Mouse (Mus musculus): ENCODE data around the gene Fam3b. TPM values are rescaled to one million over a fixed set of nuclear protein-coding genes. Genes with fewer than 3 reads are reported as not detected.
A peak's percentile ranks its signal among the peaks of the same experiment; 100 is the strongest.

Gene Fam3b
- total RNA-seq, 2 experiments from 2014 or later = not detected

DNA sequence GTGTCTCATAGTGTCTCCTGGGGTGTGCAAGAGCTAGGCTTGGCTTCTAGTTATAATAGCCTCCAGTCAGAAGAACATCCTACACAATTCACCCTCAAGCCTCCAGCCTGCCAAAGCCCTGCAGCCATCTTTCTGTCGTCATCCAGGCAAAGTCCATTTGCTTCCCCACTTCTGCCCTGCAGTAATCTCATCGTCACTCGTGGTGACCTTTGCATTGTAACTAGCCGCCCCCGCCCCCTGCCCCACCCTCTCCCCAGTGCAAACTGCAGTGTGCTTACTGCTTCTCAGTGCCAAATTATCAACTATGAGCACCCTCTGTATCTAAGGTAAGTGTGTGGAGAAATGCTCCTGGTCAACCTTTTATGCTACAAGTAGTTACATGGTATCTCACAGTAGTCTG, 16.9 kb downstream of the Fam3b start:
- intact Hi-C loops (cut with DNase I) = no loop called here
- DNase-seq (ENCODE audit: low spot score in 2 of 2) = no peak

DNA sequence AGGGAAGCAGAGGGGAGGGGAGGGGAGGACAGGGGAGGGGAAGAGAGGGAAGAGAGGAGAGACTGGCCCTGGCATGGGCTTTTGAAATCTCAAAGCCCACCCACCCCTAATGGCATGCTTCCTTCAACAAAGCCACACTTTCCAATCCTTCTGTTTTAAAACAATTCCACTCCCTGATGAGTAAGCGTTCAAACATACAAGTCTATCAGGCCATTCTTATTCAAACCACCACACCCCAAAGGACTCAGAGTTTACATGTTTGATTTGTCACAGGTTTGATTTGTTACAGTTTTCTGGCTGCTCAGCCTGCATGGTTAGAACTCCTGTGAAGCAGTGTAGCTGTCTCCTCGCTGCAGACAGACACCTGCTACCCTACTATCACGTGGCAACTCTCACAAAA, 18.6 kb downstream of the Fam3b start:
- no peak for DNase-seq (ENCODE audit: low spot score in 2 of 2)

DNA sequence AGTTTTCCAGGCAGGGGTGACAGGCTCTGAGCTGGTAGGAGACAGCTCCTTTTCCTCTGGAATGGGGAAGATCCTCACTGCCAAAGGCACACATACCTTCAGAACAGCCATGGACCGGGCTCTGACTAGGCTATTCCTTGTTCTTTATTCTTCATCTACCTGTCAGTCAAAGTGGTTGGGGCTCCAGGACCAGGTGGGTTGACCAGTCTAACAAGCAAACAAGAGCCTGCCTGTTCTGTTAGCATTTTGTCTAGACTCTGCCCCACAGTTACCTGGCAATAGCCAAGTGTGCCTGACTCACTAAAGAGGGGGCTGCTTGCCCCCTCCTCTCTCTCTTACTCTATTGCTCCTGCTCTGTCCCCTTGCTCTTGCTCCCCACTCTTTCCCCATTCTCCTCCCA, 22.2 kb downstream of the Fam3b start:
- no peak for DNase-seq (ENCODE audit: low spot score in 2 of 2)

More for the DNA sequence above, 18.6 kb downstream of the Fam3b start:
- intact Hi-C loops (cut with DNase I) = no loop called here

DNA sequence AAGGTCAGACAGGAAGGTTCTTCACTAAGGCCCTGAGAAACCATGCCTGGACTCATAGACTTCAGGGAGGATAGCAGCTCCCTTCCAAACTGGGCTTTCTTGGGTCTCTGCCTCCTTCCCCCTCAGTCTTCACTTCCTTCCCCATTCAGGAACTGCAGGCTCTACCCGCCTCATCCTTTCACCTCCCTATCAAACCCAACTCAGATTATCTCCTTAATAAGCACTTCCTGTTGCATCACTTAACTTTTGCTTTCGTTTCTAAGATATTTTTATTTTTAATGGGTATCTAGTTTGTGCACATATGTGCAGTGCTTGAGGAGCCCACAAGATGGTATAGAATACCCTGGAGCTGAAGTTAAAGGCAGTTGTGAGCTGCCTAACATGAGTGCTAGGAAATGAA, 36.0 kb downstream of the Fam3b start:
- DNase-seq (ENCODE audit: low spot score in 2 of 2) = no peak
- intact Hi-C loops (cut with DNase I) = no loop called here

More for the DNA sequence above, 22.2 kb downstream of the Fam3b start:
- intact Hi-C loops (cut with DNase I) = no loop called here

DNA sequence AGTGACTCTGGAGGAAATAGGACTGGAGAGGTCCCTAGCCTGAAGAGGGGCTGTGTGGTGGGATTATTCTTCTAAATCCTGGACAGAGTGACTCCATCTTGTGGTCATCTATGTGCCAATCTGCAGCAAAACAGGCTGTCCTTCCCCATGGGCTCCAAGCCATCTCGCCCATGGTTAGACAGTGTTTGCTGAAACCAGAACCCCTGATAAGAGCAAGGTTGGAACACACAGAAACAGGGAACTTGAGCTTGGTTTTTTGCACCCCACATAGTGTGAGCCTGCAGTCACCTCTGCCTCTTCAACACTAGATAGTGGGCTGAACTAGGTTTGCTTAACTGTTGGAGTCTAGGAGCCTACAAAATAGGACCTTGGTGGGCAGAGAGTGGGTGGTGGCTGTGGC, 38.1 kb downstream of the Fam3b start:
- intact Hi-C loops (cut with DNase I) = no loop called here
- no peak for DNase-seq (ENCODE audit: low spot score in 2 of 2)

DNA sequence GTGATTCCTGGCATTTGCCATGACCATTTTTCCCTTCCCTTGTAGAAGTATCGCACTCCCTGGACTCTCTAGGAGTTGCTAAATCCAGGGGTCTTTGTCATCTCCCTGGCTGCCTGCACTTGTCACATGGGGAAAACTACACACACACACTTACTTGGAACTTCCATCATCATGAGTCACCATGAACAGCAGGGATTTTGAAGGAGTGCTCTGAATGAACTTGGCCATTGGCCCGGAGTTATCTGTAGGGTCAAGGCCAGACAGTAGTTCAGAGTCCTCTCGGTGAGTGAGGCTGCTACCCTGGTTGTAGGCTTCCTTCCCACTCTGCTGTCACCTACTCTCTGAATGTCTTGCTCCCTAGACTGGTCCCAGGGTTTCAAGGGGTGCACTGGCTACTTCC, 39.0 kb downstream of the Fam3b start:
- no peak for DNase-seq (ENCODE audit: low spot score in 2 of 2)
- intact Hi-C loops (cut with DNase I) = no loop called here

DNA sequence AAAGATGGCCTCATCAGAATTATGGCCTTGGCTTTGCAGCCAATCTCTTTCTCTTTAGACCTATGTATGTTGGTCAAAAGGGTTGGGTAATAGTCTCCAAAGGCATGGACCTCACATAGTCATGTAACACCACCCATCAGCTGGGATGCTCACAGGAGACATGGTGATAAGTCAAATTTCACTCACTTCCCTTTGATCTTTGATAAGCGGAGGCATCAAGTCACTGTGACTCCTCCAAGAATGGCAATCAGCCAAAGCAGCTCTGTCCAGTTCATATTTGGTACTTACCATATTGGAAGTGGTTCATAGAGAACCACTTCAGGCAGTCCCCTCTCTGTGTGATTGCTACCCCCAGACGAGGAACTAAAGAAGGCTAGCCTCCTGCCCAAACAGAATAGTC, 39.9 kb downstream of the Fam3b start:
- DNase-seq (ENCODE audit: low spot score in 2 of 2) = no peak
- intact Hi-C loops (cut with DNase I) = no loop called here

DNA sequence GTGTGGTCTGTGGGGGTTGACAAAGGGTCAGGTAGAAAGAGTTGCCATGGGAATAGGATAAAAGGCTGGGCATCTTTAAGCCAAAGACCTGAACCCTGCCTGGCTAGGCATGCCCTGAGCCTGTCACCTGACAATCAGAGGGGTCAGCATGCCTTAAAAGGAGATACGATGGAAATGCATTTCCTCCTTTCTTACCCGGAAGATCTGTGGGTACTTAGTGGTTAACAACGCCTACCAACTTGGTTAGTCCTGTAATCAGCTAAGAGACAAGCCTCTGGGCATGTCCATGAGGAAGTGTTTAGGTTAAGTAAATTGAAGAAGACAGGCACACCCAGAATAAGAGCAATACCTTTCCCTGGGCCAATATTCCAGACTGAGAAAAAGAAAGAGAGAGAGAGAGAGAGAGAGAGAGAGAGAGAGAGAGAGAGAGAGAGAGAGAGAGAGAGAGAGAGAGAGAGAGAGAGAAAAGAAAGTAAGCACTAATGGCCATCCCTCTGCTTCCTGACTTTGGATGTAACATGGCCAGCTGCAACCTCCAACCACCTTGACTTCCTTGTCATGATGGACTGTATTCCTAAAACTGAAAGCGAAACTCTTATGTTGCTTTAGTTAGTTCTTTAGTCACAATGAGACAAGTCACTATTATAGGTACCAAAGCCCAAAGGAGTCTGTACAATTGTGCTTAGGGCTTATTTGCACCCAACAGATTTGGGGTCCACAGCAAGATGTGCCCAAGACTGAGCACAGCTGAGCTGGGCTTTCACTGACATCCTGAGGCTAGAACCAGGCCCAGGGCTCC, 46.4 kb downstream of the Fam3b start:
- intact Hi-C loops (cut with DNase I) = loop anchor here (2.0 kb wide), 1 partner anchor 155 kb away; no protein-coding TSS in a partner anchor
- DNase-seq (ENCODE audit: low spot score in 2 of 2) = no peak

DNA sequence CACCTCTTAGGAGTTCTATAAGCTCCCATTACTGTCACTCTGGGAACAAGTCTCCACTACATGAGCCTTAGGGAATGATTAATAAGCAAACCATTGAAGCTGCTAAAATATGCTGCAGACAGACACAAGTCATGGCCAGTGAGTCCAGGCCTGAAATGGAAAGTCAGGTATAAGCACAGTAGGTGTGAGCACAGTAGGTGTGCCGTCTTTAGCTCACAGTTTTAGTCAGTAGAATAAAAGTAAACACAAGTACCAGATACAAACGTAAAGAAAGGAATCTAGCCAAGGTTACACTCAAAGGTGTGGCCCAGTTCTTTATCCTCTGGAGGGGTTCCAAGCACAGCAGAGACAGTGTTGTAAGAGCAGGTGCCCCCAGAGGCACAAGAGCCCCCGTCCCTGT, 47.1 kb downstream of the Fam3b start:
- intact Hi-C loops (cut with DNase I) = loop anchor here (2.0 kb wide), 1 partner anchor 155 kb away; no protein-coding TSS in a partner anchor
- no peak for DNase-seq (ENCODE audit: low spot score in 2 of 2)

DNA sequence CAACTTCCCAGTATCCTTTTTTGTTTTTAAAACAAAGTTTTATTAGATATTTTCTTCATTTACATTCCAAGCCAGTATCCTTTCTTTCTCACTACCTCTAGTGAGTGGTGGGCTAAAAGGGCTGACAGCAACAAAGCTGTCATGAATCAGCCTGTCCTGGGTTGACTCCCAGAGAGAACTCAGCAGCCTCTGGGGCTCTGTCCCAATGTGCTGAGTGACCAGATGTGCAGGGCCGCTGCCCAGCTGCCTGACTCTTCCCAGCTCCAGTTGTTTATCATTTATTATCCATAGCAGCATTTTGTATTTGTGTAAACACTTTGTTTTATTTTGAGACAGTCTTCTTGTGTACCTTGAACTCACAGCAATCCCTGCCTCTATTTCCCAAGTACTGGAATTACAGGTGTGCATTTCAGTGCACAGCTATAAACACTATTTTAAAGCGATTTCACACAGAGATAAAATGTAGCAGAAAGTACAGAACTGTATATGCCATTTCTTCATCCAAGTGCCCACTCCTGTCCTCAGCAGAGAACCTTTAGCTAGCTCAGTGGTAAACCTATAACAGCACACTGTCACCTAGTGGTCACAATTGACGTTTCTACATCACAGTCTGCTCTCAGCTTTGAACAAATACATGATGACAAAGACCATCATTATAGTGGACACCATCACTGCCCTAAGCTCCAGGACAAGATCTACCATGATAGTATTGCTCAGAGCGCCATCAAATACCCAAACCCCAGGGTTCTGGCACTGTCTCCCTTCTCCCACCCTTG, 48.2 kb downstream of the Fam3b start:
- DNase-seq (ENCODE audit: low spot score in 2 of 2) = peak in 1 of 2 experiments; percentile 49
- intact Hi-C loops (cut with DNase I) = loop anchor here (2.0 kb wide), 1 partner anchor 154 kb away; no protein-coding TSS in a partner anchor

DNA sequence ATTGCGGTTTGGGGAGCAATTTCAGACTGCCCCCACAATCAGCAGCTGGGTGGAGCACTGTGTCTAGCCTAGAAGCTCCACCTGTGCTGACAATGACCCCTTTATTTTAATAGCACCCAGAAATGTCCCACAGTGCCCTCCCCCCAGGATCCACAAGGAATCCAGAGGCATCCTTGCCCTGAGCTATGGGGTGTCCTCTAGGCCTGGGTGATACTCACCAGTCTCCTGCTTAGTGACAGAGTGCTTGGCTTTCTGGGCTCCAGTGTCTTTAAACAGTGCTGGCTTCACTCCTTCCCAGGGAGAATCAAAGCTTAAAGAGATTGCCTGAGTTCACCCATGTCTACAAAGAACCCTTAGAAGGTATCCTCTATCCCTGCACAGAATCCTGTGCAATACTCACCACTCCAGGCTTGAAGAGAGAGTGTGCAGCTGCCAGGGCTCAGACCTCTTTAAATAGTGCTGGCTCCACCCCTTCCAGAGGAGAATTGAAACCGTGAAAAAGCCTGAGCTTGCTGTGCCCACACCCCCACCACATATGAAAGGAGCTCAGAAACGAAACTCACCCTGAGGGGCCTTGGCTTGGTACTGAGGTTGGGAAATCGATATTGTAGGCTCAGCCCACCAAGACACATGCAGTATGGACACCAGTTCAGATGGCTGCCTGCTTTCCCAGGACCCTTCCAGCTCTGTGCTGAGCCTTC, 52.0 kb downstream of the Fam3b start, which contains the start of gene Mx1:
Gene Mx1 (minus strand): TSS at position 427 of the 701 bp plus-strand sequence.
- DNase-seq (ENCODE audit: low spot score in 2 of 2) = no peak
- intact Hi-C loops (cut with DNase I) = no loop called here

DNA sequence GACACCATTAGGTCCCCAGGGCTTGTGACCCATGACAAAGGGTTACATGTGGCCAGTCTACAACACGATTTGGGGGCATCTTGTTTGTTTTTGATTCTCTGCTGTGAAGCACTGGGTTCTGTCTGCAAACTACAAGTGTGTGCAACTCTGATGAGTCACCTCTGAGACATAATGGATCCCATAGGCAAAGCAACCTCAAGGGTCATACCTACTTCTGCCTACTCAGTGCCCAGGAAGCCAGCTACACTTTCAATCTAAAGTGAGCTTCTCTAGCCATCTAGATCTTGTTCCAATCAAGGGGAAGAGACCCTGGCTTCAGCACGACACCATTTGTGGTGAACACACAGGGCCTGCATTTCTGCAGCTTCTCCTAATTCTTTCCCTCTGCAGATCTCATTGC, 53.3 kb downstream of the Fam3b start:
- intact Hi-C loops (cut with DNase I) = no loop called here
- DNase-seq (ENCODE audit: low spot score in 2 of 2) = no peak

DNA sequence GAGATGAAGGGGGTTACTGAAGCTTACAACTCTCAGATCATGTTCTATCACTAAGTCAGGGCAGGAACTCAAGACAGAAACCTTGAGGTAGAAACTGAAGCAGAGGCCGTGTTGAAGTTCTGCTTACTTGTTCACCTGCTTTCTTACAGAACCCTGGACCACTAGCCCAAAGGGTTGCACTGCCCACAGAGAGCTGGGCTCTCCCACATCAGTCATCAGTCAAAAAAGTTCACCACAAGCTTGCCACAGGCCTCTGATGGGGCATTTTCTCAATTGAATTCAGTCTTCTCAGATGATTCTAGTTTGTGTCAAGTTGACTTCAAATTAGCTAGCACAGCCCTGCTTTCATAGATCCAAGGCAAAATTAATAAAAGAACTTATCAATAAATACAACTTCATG, 54.8 kb downstream of the Fam3b start:
- DNase-seq (ENCODE audit: low spot score in 2 of 2) = no peak
- intact Hi-C loops (cut with DNase I) = no loop called here

DNA sequence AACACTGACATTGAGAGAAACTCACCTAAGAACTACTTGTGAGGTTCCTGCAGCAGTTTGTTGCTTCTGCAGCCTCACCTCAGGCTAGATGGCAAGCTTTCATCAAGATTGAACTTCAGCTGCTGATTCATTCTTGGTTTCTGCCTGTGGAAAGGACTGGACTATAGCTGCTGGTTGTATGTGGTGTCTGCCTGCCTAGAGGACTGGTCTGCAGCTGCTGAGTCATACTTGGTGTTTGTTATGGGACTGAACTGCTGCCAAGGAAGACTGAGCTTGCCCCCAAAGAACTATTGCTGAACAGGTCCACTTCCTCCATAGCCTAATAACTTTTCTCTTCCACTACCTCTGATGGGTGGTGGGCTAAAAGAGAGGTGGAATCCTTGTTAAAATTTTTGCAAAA, 67.2 kb downstream of the Fam3b start:
- intact Hi-C loops (cut with DNase I) = no loop called here
- peak in 1 of 2 experiments; percentile 13 for DNase-seq (ENCODE audit: low spot score in 2 of 2)

DNA sequence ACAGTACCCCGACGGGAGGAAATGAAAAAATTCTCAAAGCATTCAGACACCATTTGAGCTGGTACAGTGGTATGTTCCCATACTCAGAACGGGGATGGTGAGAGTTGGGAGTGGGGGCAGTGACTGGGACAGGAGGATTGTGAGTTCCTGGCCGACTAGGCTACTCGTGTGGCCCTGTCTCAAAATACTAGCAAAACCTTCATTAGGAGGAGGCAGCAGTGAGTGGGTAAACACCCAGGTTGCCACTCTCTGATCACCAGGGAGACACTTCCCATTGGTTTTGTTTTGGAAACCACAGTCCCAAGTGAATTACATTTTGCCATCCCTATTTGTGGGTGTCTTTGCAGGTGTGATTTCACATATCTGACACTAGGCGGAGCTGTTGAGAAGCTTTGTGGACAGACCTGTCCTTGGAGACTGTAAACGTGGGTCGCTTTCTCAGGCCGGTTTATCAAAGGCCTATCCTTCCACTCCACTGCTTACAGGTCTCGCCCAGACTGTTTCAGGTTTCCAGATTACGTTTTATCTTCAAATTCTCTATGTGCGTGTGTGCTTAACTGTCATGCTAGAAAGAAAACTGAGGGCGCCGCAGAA, 70.8 kb downstream of the Fam3b start:
- peak in 1 of 2 experiments; percentile 42 for DNase-seq (ENCODE audit: low spot score in 2 of 2)
- intact Hi-C loops (cut with DNase I) = loop anchor here (2.0 kb wide), 1 partner anchor 125 kb away; no protein-coding TSS in a partner anchor

DNA sequence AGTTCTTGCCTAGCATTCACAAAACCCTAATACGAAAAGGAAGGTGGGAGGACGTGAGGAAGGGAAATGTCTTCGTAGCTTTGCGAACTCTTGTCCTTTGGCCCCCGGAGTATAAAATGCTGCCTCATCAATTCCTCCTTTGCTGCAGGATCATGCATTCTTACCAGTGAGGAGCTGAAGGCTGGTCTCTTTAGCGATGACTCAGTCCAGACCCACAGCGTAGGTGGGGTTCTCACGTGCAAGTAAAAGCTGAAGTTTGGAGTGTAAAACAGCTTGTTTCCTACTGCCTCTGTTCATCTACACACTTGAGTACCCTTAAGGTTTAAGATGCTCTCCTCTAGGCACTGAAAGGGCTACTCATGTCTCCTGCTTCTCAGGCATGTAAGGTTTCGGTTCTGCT, 72.6 kb downstream of the Fam3b start:
- intact Hi-C loops (cut with DNase I) = no loop called here
- peak; percentile 53 to 84 for DNase-seq (ENCODE audit: low spot score in 2 of 2)

DNA sequence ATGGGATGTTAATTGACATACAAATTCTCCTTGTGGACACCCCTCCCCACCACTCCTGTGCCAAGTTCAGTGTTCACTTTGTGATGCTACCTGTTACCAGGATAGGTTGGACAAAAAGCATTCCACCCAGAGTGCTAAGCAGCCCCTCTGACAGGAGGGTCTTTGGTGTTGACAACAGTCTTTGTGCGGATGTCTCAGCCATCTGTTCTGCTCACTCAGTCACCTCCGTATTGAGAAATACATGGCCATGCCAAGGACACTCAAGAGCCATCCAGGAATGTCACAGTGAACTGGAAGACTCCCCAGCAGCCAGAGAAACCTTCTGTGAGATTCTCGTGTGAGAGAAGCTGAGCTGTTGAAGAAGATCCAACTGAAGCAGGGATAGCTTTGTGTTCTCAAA, 76.4 kb downstream of the Fam3b start:
- DNase-seq (ENCODE audit: low spot score in 2 of 2) = no peak

DNA sequence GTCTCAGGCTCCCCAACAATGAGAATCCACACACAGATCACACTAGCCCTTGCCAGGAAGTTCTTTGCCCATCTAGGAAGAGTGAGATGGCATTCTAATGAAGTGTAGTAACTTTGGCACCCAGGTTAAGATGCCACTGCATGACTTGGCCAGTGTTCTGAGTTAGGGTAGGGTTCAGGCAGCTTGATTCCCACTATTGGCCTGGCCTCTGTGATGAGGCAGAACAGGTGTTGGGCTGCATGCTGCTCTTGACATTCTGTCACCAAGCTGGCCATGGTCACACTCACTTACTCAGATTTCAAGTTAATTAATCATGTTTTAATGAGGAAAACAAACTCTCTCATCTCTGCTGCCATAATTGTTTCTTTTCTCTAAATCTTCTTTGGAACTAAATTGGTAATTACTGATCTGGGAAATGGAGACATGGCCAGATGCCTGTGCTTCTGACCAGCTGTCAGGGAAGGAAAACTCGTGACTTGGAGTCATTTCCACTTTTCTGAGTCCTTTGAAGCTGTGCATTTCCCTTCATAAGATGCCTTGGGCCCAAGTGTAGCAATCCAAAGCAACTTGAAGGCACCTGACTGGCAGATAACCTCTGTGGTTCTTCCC, 77.1 kb downstream of the Fam3b start:
- intact Hi-C loops (cut with DNase I) = no loop called here
- DNase-seq (ENCODE audit: low spot score in 2 of 2) = peak in 1 of 2 experiments; percentile 38

More for the DNA sequence above, 76.4 kb downstream of the Fam3b start:
- intact Hi-C loops (cut with DNase I) = no loop called here

DNA sequence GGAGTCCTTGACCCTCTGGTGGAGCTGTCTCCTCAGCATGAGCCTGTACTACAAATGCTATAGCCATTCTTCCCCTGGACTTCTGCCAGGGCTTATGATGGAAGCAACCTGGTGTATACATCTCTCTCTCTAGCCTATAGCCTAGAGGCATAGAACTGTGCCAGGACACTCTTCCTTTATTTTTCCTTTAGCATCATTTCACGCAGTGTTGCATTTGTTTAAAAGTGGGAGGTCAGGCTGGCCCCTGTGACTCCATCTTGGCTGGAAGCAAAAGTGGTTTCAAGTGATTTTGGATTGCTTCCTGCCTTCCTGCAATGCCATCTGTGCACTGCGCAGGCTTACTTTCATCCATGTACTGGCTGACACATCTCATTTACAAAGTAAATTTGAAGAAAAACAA, 80.4 kb downstream of the Fam3b start:
- intact Hi-C loops (cut with DNase I) = loop anchor here (5.0 kb wide), 2 partner anchors 77 to 107 kb away; partner anchors contain the start of gene Bace2
- DNase-seq (ENCODE audit: low spot score in 2 of 2) = no peak

All from left cerebral cortex, postnatal 25 days (tissue).